In genomic region chr10:5921771-5922170, GRCm38 (mm10) we compare ENCODE assay signal across 8 mouse cellular contexts. TPM values are rescaled to one million over a fixed set of nuclear protein-coding genes. Genes with fewer than 3 reads are reported as not detected.
DNase-seq lines count a peak whose midpoint lies in the region; ATAC-seq lines count a peak whose summit lies in the region.

No protein-coding gene starts in this region.

- WGBS in heart, embryonic 15.5 days, result 1% methylated on average over 31 of the region's 31 CpGs
- under 1% methylated on average over 31 of the region's 31 CpGs for WGBS in forebrain, embryonic 12.5 days
- under 1% methylated on average over 31 of the region's 31 CpGs for WGBS in liver, embryonic 11.5 days
- WGBS in stomach, embryonic 15.5 days, result under 1% methylated on average over 29 of the region's 31 CpGs

- peak overlapping the region; percentile 60 for H3K4me3 ChIP-seq in heart, embryonic 15.5 days
- H3K4me3 ChIP-seq in forebrain, embryonic 12.5 days (replicated peaks), result peak overlapping the region; percentile 77
- peak overlapping the region; percentile 47 for H3K4me3 ChIP-seq in liver, embryonic 11.5 days (ENCODE audit: low read depth, low read length)
- H3K4me3 ChIP-seq in stomach, embryonic 15.5 days (replicated peaks), result peak overlapping the region; percentile 65

- peaks cover 18% of the 10 kb centered on the region for H3K4me1 ChIP-seq in heart, embryonic 15.5 days (replicated peaks)
- peaks cover 16% of the 10 kb centered on the region for H3K4me1 ChIP-seq in forebrain, embryonic 12.5 days
- H3K4me1 ChIP-seq in liver, embryonic 11.5 days (replicated peaks; ENCODE audit: control insufficient read depth, insufficient read depth, low read length), result no peaks in the 10 kb centered on the region
- 0 out of 2 replicates have a peak, but pooled peaks cover 3% of the 10 kb centered on the region for H3K4me1 ChIP-seq in stomach, embryonic 15.5 days

- peak overlapping the region; percentile 41 for H3K9ac ChIP-seq in heart, embryonic 15.5 days
- peak overlapping the region; percentile 80 for H3K9ac ChIP-seq in forebrain, embryonic 12.5 days
- no peak overlapping the region for H3K9ac ChIP-seq in liver, embryonic 11.5 days (ENCODE audit: low read depth, low read length)
- H3K9ac ChIP-seq in stomach, embryonic 15.5 days, result peak overlapping the region; percentile 37; the same call in 1 of the 2 replicates

- no peak for ATAC-seq in heart, embryonic 15.5 days (replicated peaks; ENCODE audit: insufficient number of reproducible peaks, insufficient read depth, low FRiP score, low read depth)
- peak; percentile 31 for ATAC-seq in forebrain, embryonic 12.5 days (ENCODE audit: low FRiP score)
- no peak for ATAC-seq in liver, embryonic 11.5 days (replicated peaks; ENCODE audit: low FRiP score)
- no peak for ATAC-seq in stomach, embryonic 15.5 days (ENCODE audit: insufficient read depth, low FRiP score, low read depth)
- no peak for ATAC-seq in monocyte, adult 5-6 weeks (replicated peaks; ENCODE audit: insufficient number of reproducible peaks, low FRiP score, low TSS enrichment, poor library complexity, severe bottlenecking)

- H3K27me3 ChIP-seq in heart, embryonic 15.5 days, result peaks cover 20% of the 10 kb centered on the region
- H3K27me3 ChIP-seq in forebrain, embryonic 12.5 days, result 0 out of 2 replicates have a peak, but pooled peaks cover 9% of the 10 kb centered on the region
- peaks cover 33% of the 10 kb centered on the region for H3K27me3 ChIP-seq in liver, embryonic 11.5 days (replicated peaks; ENCODE audit: control insufficient read depth, insufficient read depth, low read length)
- H3K27me3 ChIP-seq in stomach, embryonic 15.5 days (replicated peaks), result no peaks in the 10 kb centered on the region

- H3K27ac ChIP-seq in heart, embryonic 15.5 days, result no peak overlapping the region
- peak overlapping the region; percentile 53; the same call in 1 of the 2 replicates for H3K27ac ChIP-seq in forebrain, embryonic 12.5 days
- H3K27ac ChIP-seq in liver, embryonic 11.5 days (ENCODE audit: low read depth, low read length), result no peak overlapping the region
- no peak overlapping the region for H3K27ac ChIP-seq in stomach, embryonic 15.5 days

- intact Hi-C loops in heart, postnatal 10 days (cut with DNase I), result no loop called here

- H3K4me2 ChIP-seq in heart, embryonic 15.5 days, result peak overlapping the region; percentile 97
- H3K4me2 ChIP-seq in forebrain, embryonic 12.5 days, result peak overlapping the region; percentile 95
- peak overlapping the region; percentile 69 for H3K4me2 ChIP-seq in liver, embryonic 11.5 days
- H3K4me2 ChIP-seq in stomach, embryonic 15.5 days, result peak overlapping the region; percentile 99

- DNase-seq in heart, postnatal 10 days, result no peak
- DNase-seq in ZHBTc4 (ENCODE audit: low read depth, low spot score), result peak; percentile 3
- DNase-seq in liver, embryonic 11.5 days (ENCODE audit: low spot score), result no peak
- DNase-seq in thymus, postnatal 36 days, result no peak

- H3K36me3 ChIP-seq in heart, embryonic 15.5 days, result no peaks in the 10 kb centered on the region
- no peaks in the 10 kb centered on the region for H3K36me3 ChIP-seq in forebrain, embryonic 12.5 days (replicated peaks)
- H3K36me3 ChIP-seq in liver, embryonic 11.5 days (ENCODE audit: control insufficient read depth, insufficient read depth, low read length), result no peaks in the 10 kb centered on the region
- H3K36me3 ChIP-seq in stomach, embryonic 15.5 days, result no peaks in the 10 kb centered on the region

- no peaks in the 10 kb centered on the region for H3K9me3 ChIP-seq in heart, embryonic 15.5 days (replicated peaks)
- no peaks in the 10 kb centered on the region for H3K9me3 ChIP-seq in forebrain, embryonic 12.5 days
- H3K9me3 ChIP-seq in liver, embryonic 11.5 days (ENCODE audit: control insufficient read depth, low read length), result no peaks in the 10 kb centered on the region
- no peaks in the 10 kb centered on the region for H3K9me3 ChIP-seq in stomach, embryonic 15.5 days

RNA-seq across cellular contexts. Expression of gene Rgs17, which starts 0.4 kb away (rescaled TPM):
- 0.77 and 1.1 TPM in 2 replicates for polyA plus RNA-seq in heart, embryonic 15.5 days (2015; fragmentation: Nextera tagmentation; extraction: Ambion mirVana)
- 1 to 10 TPM in 1 of 2 experiments, under 1 TPM in 1; 0.82 to 1.4 TPM for total RNA-seq in heart, postnatal 10 days (2021)
- 4.0 and 4.2 TPM in 2 replicates for polyA plus RNA-seq in forebrain, embryonic 12.5 days (2016; fragmentation: Nextera tagmentation; extraction: Ambion mirVana)
- polyA plus RNA-seq in liver, embryonic 11.5 days (2014; fragmentation: Nextera tagmentation; extraction: Ambion mirVana), result 0.53 and 0.59 TPM in 2 replicates
- 4.4 and 5.4 TPM in 2 replicates for polyA plus RNA-seq in stomach, embryonic 15.5 days (2015; fragmentation: Nextera tagmentation; extraction: Ambion mirVana)
- not detected in 3 replicates for total RNA-seq in monocyte, adult 5-6 weeks (2017)
